Mouse (Mus musculus) spleen, embryonic (tissue): ENCODE data around the gene Fem1a.

Source experiments
- CTCF ChIA-PET: fragments of 350-600 bp; sonication (Branson Sonifier 250); formaldehyde crosslinking; loops from one replicate; lab custom pipeline; 2022; lab: Charles Lee

The Fem1a gene

GRCm38 (mm10) chr17:56277567-56277893, 20.9 kb downstream of the Fem1a start:
- CTCF ChIA-PET = interaction anchor here (1.2 kb wide), 1 partner anchor 13 kb away, joined by 3 read pairs; no protein-coding TSS in a partner anchor

- CTCF ChIA-PET = interaction anchor here (1.2 to 1.5 kb wide), 2 partner anchors 14 to 72 kb away, joined by 7 to 12 read pairs; no protein-coding TSS in a partner anchor
These were observed 21.7 kb downstream of the Fem1a start for GRCm38 (mm10) chr17:56278340-56278739.

- CTCF ChIA-PET = interaction anchor here (0.6 to 1.5 kb wide), 3 partner anchors 15 to 148 kb away, joined by 7 to 12 read pairs (median 7); no protein-coding TSS in a partner anchor
These were observed 23.0 kb downstream of the Fem1a start for GRCm38 (mm10) chr17:56279481-56280155.

GRCm38 (mm10) chr17:56281193-56281592, 24.6 kb downstream of the Fem1a start:
- CTCF ChIA-PET = no interaction called here

GRCm38 (mm10) chr17:56282802-56283201, 26.2 kb downstream of the Fem1a start:
- CTCF ChIA-PET = no interaction called here

- CTCF ChIA-PET = interaction anchor here (0.6 kb wide), 1 partner anchor 149 kb away, joined by 3 read pairs; no protein-coding TSS in a partner anchor
These were observed 26.7 kb downstream of the Fem1a start for GRCm38 (mm10) chr17:56283316-56283715.

- CTCF ChIA-PET = no interaction called here
These were observed 29.4 kb downstream of the Fem1a start for GRCm38 (mm10) chr17:56285995-56286394.

- CTCF ChIA-PET = interaction anchor here (0.5 to 0.6 kb wide), 2 partner anchors 185 to 332 kb away, joined by 3 to 8 read pairs; no protein-coding TSS in a partner anchor
These were observed 31.2 kb downstream of the Fem1a start for GRCm38 (mm10) chr17:56287830-56288229.

GRCm38 (mm10) chr17:56288866-56289265, 32.3 kb downstream of the Fem1a start:
- CTCF ChIA-PET = no interaction called here

GRCm38 (mm10) chr17:56289371-56290331, 33.0 kb downstream of the Fem1a start:
- CTCF ChIA-PET = no interaction called here

GRCm38 (mm10) chr17:56290388-56291170, 34.0 kb downstream of the Fem1a start:
- CTCF ChIA-PET = interaction anchor here (1.4 to 1.5 kb wide), 3 partner anchors 14 to 34 kb away, joined by 3 read pairs; partner anchors contain the start of gene Ticam1

- CTCF ChIA-PET = interaction anchor here (1.4 to 1.5 kb wide), 3 partner anchors 14 to 34 kb away, joined by 3 read pairs; partner anchors contain the start of gene Ticam1
These were observed 34.5 kb downstream of the Fem1a start for GRCm38 (mm10) chr17:56291171-56291511.

GRCm38 (mm10) chr17:56291826-56292475, 35.3 kb downstream of the Fem1a start:
- CTCF ChIA-PET = interaction anchor here (0.7 to 1.5 kb wide), 4 partner anchors 15 to 170 kb away, joined by 3 to 4 read pairs (median 3); partner anchors contain the start of genes Lrg1 and Ticam1

GRCm38 (mm10) chr17:56292531-56293222, 36.1 kb downstream of the Fem1a start, which contains the start of gene Plin3:
Gene Plin3 (minus strand): TSS chr17:56292873.
- CTCF ChIA-PET = interaction anchor here (0.7 to 0.8 kb wide), 2 partner anchors 11 to 171 kb away, joined by 3 to 4 read pairs; partner anchors contain the start of gene Lrg1

- CTCF ChIA-PET = interaction anchor here (0.8 kb wide), 1 partner anchor 10 kb away, joined by 3 read pairs; no protein-coding TSS in a partner anchor
These were observed 36.7 kb downstream of the Fem1a start for GRCm38 (mm10) chr17:56293291-56293690.

GRCm38 (mm10) chr17:56294241-56294640, 37.6 kb downstream of the Fem1a start:
- CTCF ChIA-PET = no interaction called here

- CTCF ChIA-PET = no interaction called here
These were observed 39.6 kb downstream of the Fem1a start for GRCm38 (mm10) chr17:56296201-56296600.

- CTCF ChIA-PET = no interaction called here
These were observed 41.6 kb downstream of the Fem1a start for GRCm38 (mm10) chr17:56298238-56298637.

GRCm38 (mm10) chr17:56300186-56300585, 43.6 kb downstream of the Fem1a start, which contains the start of gene Arrdc5:
Gene Arrdc5 (minus strand): TSS chr17:56300286.
- CTCF ChIA-PET = no interaction called here
